Mouse (Mus musculus): ENCODE data around the gene Fate1. TPM values are rescaled to one million over a fixed set of nuclear protein-coding genes. Genes with fewer than 3 reads are reported as not detected.
"Not testable (repeated sequence)": the region's sequence is repeated elsewhere in the genome, so short reads cannot be mapped to it uniquely, and the experiment has no call there.

Fate1 gene
- polyA plus RNA-seq, 1 experiment from 2014 or later = not detected

GRCm38 (mm10) chrX:71977681-71978080 is 4.9 kb downstream of the Fate1 start:
- not testable (repeated sequence) for H3K27me3 ChIP-seq (replicated peaks; ENCODE audit: control insufficient read depth, insufficient read depth, low read length); H3K27ac ChIP-seq (ENCODE audit: low read depth, low read length); H3K4me3 ChIP-seq (ENCODE audit: low read depth, low read length); H3K4me2 ChIP-seq; ATAC-seq (replicated peaks; ENCODE audit: low FRiP score); H3K9ac ChIP-seq (ENCODE audit: low read depth, low read length); H3K4me1 ChIP-seq (replicated peaks; ENCODE audit: control insufficient read depth, insufficient read depth, low read length); H3K9me3 ChIP-seq (ENCODE audit: control insufficient read depth, low read length); H3K36me3 ChIP-seq (ENCODE audit: control insufficient read depth, insufficient read depth, low read length); DNase-seq (ENCODE audit: low spot score)

- peaks cover 2% of the 10 kb centered on the region; the same call in 1 of the 2 replicates for H3K27me3 ChIP-seq (replicated peaks; ENCODE audit: control insufficient read depth, insufficient read depth, low read length)
- H3K4me2 ChIP-seq = no peak overlapping the region
- 67% methylated on average over 3 of the region's 3 CpGs for WGBS
- H3K4me1 ChIP-seq (replicated peaks; ENCODE audit: control insufficient read depth, insufficient read depth, low read length) = no peaks in the 10 kb centered on the region
- no peaks in the 10 kb centered on the region for H3K9me3 ChIP-seq (ENCODE audit: control insufficient read depth, low read length)
- no peak overlapping the region for H3K4me3 ChIP-seq (ENCODE audit: low read depth, low read length)
- no peak for DNase-seq (ENCODE audit: low spot score)
- no peaks in the 10 kb centered on the region for H3K36me3 ChIP-seq (ENCODE audit: control insufficient read depth, insufficient read depth, low read length)
- no peak overlapping the region for H3K9ac ChIP-seq (ENCODE audit: low read depth, low read length)
- no peak for ATAC-seq (replicated peaks; ENCODE audit: low FRiP score)
- H3K27ac ChIP-seq (ENCODE audit: low read depth, low read length) = no peak overlapping the region
Observed at GRCm38 (mm10) chrX:71980443-71980842, 7.7 kb downstream of the Fate1 start.

GRCm38 (mm10) chrX:71981322-71981721 is 8.5 kb downstream of the Fate1 start:
- H3K27ac ChIP-seq (ENCODE audit: low read depth, low read length) = no peak overlapping the region
- H3K4me3 ChIP-seq (ENCODE audit: low read depth, low read length) = no peak overlapping the region
- no peak overlapping the region for H3K4me2 ChIP-seq
- peaks cover 2% of the 10 kb centered on the region; the same call in 1 of the 2 replicates for H3K27me3 ChIP-seq (replicated peaks; ENCODE audit: control insufficient read depth, insufficient read depth, low read length)
- H3K36me3 ChIP-seq (ENCODE audit: control insufficient read depth, insufficient read depth, low read length) = no peaks in the 10 kb centered on the region
- DNase-seq (ENCODE audit: low spot score) = no peak
- no peaks in the 10 kb centered on the region for H3K9me3 ChIP-seq (ENCODE audit: control insufficient read depth, low read length)
- no peak overlapping the region for H3K9ac ChIP-seq (ENCODE audit: low read depth, low read length)
- 66% methylated on average over 2 of the region's 2 CpGs for WGBS
- no peak for ATAC-seq (replicated peaks; ENCODE audit: low FRiP score)
- H3K4me1 ChIP-seq (replicated peaks; ENCODE audit: control insufficient read depth, insufficient read depth, low read length) = no peaks in the 10 kb centered on the region

GRCm38 (mm10) chrX:71983205-71983604 is 10.4 kb downstream of the Fate1 start:
- no peak overlapping the region for H3K9ac ChIP-seq (ENCODE audit: low read depth, low read length)
- WGBS = 69% methylated on average over 2 of the region's 2 CpGs
- H3K27ac ChIP-seq (ENCODE audit: low read depth, low read length) = no peak overlapping the region
- peaks cover 2% of the 10 kb centered on the region; the same call in 1 of the 2 replicates for H3K27me3 ChIP-seq (replicated peaks; ENCODE audit: control insufficient read depth, insufficient read depth, low read length)
- H3K4me2 ChIP-seq = no peak overlapping the region
- H3K9me3 ChIP-seq (ENCODE audit: control insufficient read depth, low read length) = no peaks in the 10 kb centered on the region
- no peaks in the 10 kb centered on the region for H3K36me3 ChIP-seq (ENCODE audit: control insufficient read depth, insufficient read depth, low read length)
- DNase-seq (ENCODE audit: low spot score) (no peak), ATAC-seq (replicated peaks; ENCODE audit: low FRiP score) (no peak)
- no peaks in the 10 kb centered on the region for H3K4me1 ChIP-seq (replicated peaks; ENCODE audit: control insufficient read depth, insufficient read depth, low read length)
- no peak overlapping the region for H3K4me3 ChIP-seq (ENCODE audit: low read depth, low read length)

GRCm38 (mm10) chrX:71983775-71984174 is 11.0 kb downstream of the Fate1 start:
- no peak overlapping the region for H3K4me2 ChIP-seq
- WGBS = 71% methylated on average over 1 of the region's 1 CpGs
- H3K27ac ChIP-seq (ENCODE audit: low read depth, low read length) = no peak overlapping the region
- ATAC-seq (replicated peaks; ENCODE audit: low FRiP score) = no peak
- H3K9me3 ChIP-seq (ENCODE audit: control insufficient read depth, low read length) = no peaks in the 10 kb centered on the region
- peaks cover 2% of the 10 kb centered on the region for H3K27me3 ChIP-seq (replicated peaks; ENCODE audit: control insufficient read depth, insufficient read depth, low read length)
- no peak overlapping the region for H3K4me3 ChIP-seq (ENCODE audit: low read depth, low read length)
- H3K9ac ChIP-seq (ENCODE audit: low read depth, low read length) = no peak overlapping the region
- no peaks in the 10 kb centered on the region for H3K36me3 ChIP-seq (ENCODE audit: control insufficient read depth, insufficient read depth, low read length)
- H3K4me1 ChIP-seq (replicated peaks; ENCODE audit: control insufficient read depth, insufficient read depth, low read length) = no peaks in the 10 kb centered on the region
- no peak for DNase-seq (ENCODE audit: low spot score)

GRCm38 (mm10) chrX:71991549-71991948 is 18.8 kb downstream of the Fate1 start, which contains the start of gene Cnga2:
TSS of gene Cnga2 (plus strand) at chrX:71991849.
- DNase-seq (ENCODE audit: low spot score) = no peak
- H3K27me3 ChIP-seq (replicated peaks; ENCODE audit: control insufficient read depth, insufficient read depth, low read length) = peaks cover 6% of the 10 kb centered on the region

GRCm38 (mm10) chrX:71995972-71996371 is 23.2 kb downstream of the Fate1 start:
- no peak overlapping the region for H3K4me2 ChIP-seq
- no peak overlapping the region for H3K9ac ChIP-seq (ENCODE audit: low read depth, low read length)
- H3K27me3 ChIP-seq (replicated peaks; ENCODE audit: control insufficient read depth, insufficient read depth, low read length) = 0 out of 2 replicates have a peak, but pooled peaks cover 6% of the 10 kb centered on the region
- no peak overlapping the region for H3K27ac ChIP-seq (ENCODE audit: low read depth, low read length)
- no peaks in the 10 kb centered on the region for H3K36me3 ChIP-seq (ENCODE audit: control insufficient read depth, insufficient read depth, low read length)
- ATAC-seq (replicated peaks; ENCODE audit: low FRiP score) (no peak), DNase-seq (ENCODE audit: low spot score) (no peak)
- H3K9me3 ChIP-seq (ENCODE audit: control insufficient read depth, low read length) = no peaks in the 10 kb centered on the region
- H3K4me3 ChIP-seq (ENCODE audit: low read depth, low read length) = no peak overlapping the region
- H3K4me1 ChIP-seq (replicated peaks; ENCODE audit: control insufficient read depth, insufficient read depth, low read length) = no peaks in the 10 kb centered on the region
- 41% methylated on average over 1 of the region's 1 CpGs for WGBS

More at GRCm38 (mm10) chrX:71991549-71991948, 18.8 kb downstream of the Fate1 start, which contains the start of gene Cnga2:
- H3K9me3 ChIP-seq (ENCODE audit: control insufficient read depth, low read length) = no peaks in the 10 kb centered on the region
- no peak within 1 kb of the TSS for H3K9ac ChIP-seq (ENCODE audit: low read depth, low read length)
- H3K4me1 ChIP-seq (replicated peaks; ENCODE audit: control insufficient read depth, insufficient read depth, low read length) = no peaks in the 10 kb centered on the region
- no peak within 1 kb of the TSS for H3K4me3 ChIP-seq (ENCODE audit: low read depth, low read length)
- ATAC-seq (replicated peaks; ENCODE audit: low FRiP score) = no peak
- no peaks in the 10 kb centered on the region for H3K36me3 ChIP-seq (ENCODE audit: control insufficient read depth, insufficient read depth, low read length)
- H3K4me2 ChIP-seq = no peak within 1 kb of the TSS
- WGBS = 83% methylated on average over 3 of the region's 3 CpGs
- no peak within 1 kb of the TSS for H3K27ac ChIP-seq (ENCODE audit: low read depth, low read length)

- H3K9me3 ChIP-seq (ENCODE audit: control insufficient read depth, low read length) = no peaks in the 10 kb centered on the region
- H3K4me1 ChIP-seq (replicated peaks; ENCODE audit: control insufficient read depth, insufficient read depth, low read length) = no peaks in the 10 kb centered on the region
- no peaks in the 10 kb centered on the region for H3K36me3 ChIP-seq (ENCODE audit: control insufficient read depth, insufficient read depth, low read length)
- no peak overlapping the region for H3K4me3 ChIP-seq (ENCODE audit: low read depth, low read length)
- ATAC-seq (replicated peaks; ENCODE audit: low FRiP score) (no peak), DNase-seq (ENCODE audit: low spot score) (no peak)
- H3K27me3 ChIP-seq (replicated peaks; ENCODE audit: control insufficient read depth, insufficient read depth, low read length) = no peaks in the 10 kb centered on the region; the same call in 1 of the 2 replicates
- H3K9ac ChIP-seq (ENCODE audit: low read depth, low read length) = no peak overlapping the region
- no peak overlapping the region for H3K27ac ChIP-seq (ENCODE audit: low read depth, low read length)
- H3K4me2 ChIP-seq = no peak overlapping the region
Observed at GRCm38 (mm10) chrX:72009930-72010329, 37.1 kb downstream of the Fate1 start.

- Histone ChIP-seq H3K27ac (ENCODE audit: low read depth, low read length) (no peak overlapping the region), H3K4me3 (ENCODE audit: low read depth, low read length) (no peak overlapping the region), H3K9me3 (ENCODE audit: control insufficient read depth, low read length) (no peaks in the 10 kb centered on the region), H3K4me2 (no peak overlapping the region), H3K36me3 (ENCODE audit: control insufficient read depth, insufficient read depth, low read length) (no peaks in the 10 kb centered on the region), H3K4me1 (replicated peaks; ENCODE audit: control insufficient read depth, insufficient read depth, low read length) (no peaks in the 10 kb centered on the region), H3K9ac (ENCODE audit: low read depth, low read length) (no peak overlapping the region), H3K27me3 (replicated peaks; ENCODE audit: control insufficient read depth, insufficient read depth, low read length) (no peaks in the 10 kb centered on the region; the same call in 1 of the 2 replicates)
- ATAC-seq (replicated peaks; ENCODE audit: low FRiP score) = no peak
- DNase-seq (ENCODE audit: low spot score) = no peak
- 60% methylated on average over 9 of the region's 9 CpGs for WGBS
Observed at GRCm38 (mm10) chrX:72012236-72012635, 39.5 kb downstream of the Fate1 start.
